Mouse (Mus musculus) T-helper 17 cell (primary cell): ENCODE data around the gene Astn1.

Source experiments
- in situ Hi-C, 2 experiments: fragments of 300-600 bp; cut with MboI, MseI; formaldehyde crosslinking; loops; 1 replicate in 1 of 2; 2 replicates in 1 of 2; pipeline ENCODE4 v1.15.1; 2025; ENCODE audit warnings: high pct_unique_total_duplicates in 2 of 2

Gene Astn1

GRCm38 (mm10) chr1:158607201-158607600, 245.1 kb downstream of the Astn1 start:
- in situ Hi-C loops = no loop called here

GRCm38 (mm10) chr1:158615202-158615601, 253.1 kb downstream of the Astn1 start:
- in situ Hi-C loops = no loop called here

- in situ Hi-C loops = no loop called here
These were observed 255.9 kb downstream of the Astn1 start for GRCm38 (mm10) chr1:158617943-158618342.

GRCm38 (mm10) chr1:158632935-158633334, 270.9 kb downstream of the Astn1 start:
- in situ Hi-C loops = no loop called here

GRCm38 (mm10) chr1:158633441-158633840, 271.4 kb downstream of the Astn1 start:
- in situ Hi-C loops = no loop called here

GRCm38 (mm10) chr1:158641306-158641705, 279.2 kb downstream of the Astn1 start:
- in situ Hi-C loops = no loop called here

- in situ Hi-C loops = no loop called here
These were observed 280.2 kb downstream of the Astn1 start for GRCm38 (mm10) chr1:158642247-158642646.

GRCm38 (mm10) chr1:158652799-158653198, 290.7 kb downstream of the Astn1 start:
- in situ Hi-C loops = loop anchor here (10.0 kb wide), 2 partner anchors 622 to 1098 kb away; no protein-coding TSS in a partner anchor

GRCm38 (mm10) chr1:158653808-158654520, 291.9 kb downstream of the Astn1 start:
- in situ Hi-C loops = loop anchor here (10.0 kb wide), 2 partner anchors 621 to 1099 kb away; no protein-coding TSS in a partner anchor

- in situ Hi-C loops = loop anchor here (10.0 kb wide), 2 partner anchors 620 to 1100 kb away; no protein-coding TSS in a partner anchor
These were observed 292.6 kb downstream of the Astn1 start for GRCm38 (mm10) chr1:158654571-158655205.

GRCm38 (mm10) chr1:158656986-158657385, 294.9 kb downstream of the Astn1 start:
- in situ Hi-C loops = loop anchor here (10.0 kb wide), 2 partner anchors 618 to 1102 kb away; no protein-coding TSS in a partner anchor

GRCm38 (mm10) chr1:158666001-158666400, 303.9 kb downstream of the Astn1 start:
- in situ Hi-C loops = no loop called here

- in situ Hi-C loops = loop anchor here (5.0 to 10.0 kb wide), 3 partner anchors 282 to 1535 kb away; no protein-coding TSS in a partner anchor
These were observed 308.0 kb downstream of the Astn1 start for GRCm38 (mm10) chr1:158669971-158670592.

- in situ Hi-C loops = no loop called here
These were observed 325.7 kb downstream of the Astn1 start for GRCm38 (mm10) chr1:158687726-158688125.

- in situ Hi-C loops = no loop called here
These were observed 335.4 kb downstream of the Astn1 start for GRCm38 (mm10) chr1:158697423-158697822.

- in situ Hi-C loops = no loop called here
These were observed 335.9 kb downstream of the Astn1 start for GRCm38 (mm10) chr1:158697859-158698569.

GRCm38 (mm10) chr1:158699276-158699675, 337.2 kb downstream of the Astn1 start:
- in situ Hi-C loops = no loop called here

- in situ Hi-C loops = no loop called here
These were observed 338.1 kb downstream of the Astn1 start for GRCm38 (mm10) chr1:158700147-158700546.

GRCm38 (mm10) chr1:158701336-158701735, 339.3 kb downstream of the Astn1 start:
- in situ Hi-C loops = no loop called here

- in situ Hi-C loops = no loop called here
These were observed 351.4 kb downstream of the Astn1 start for GRCm38 (mm10) chr1:158713301-158714095.
